ENCODE assay signal across 8 mouse cellular contexts in the genomic region with DNA sequence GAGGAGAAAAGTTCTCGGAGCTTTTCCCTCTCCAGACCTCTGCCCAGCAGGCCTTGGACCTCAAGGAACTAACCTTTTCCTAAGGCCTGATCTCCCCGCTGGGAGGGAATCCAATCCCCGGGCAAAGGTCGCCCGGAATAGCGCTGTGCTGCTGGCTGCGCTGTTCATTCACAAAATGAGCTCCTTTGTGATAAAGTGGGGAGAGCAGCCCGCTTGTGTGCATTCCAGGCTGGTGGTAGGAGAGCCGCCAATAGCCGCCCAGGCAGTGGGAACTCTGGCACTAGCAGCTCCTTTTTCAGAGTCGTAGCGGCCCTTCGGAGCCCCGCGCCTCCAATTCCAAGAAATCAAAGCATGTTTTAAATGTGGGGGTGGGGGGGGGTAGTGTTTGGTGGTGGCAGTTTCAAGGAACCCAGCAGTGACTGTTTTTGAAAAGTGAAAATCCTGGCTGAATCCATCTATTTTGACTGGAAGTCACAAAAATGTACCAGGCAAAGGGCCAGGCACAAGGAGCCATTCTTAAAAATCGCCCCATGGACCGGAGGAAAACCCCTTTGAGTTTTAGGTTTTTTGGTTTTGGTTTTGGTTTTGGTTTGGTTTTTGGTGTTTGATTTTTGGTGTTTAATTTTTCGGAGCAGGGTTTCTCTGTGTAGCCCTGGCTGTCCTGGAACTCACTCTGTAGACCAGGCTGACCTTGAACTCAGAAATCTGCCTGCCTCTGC.
DNase-seq lines count a peak whose midpoint lies in the region; ATAC-seq and TF ChIP-seq lines count a peak whose summit lies in the region.

No protein-coding gene starts in this region.

- H3K9ac ChIP-seq in hindbrain, postnatal 0 days (replicated peaks; ENCODE audit: low read length): peak overlapping the region; percentile 41; the same call in 1 of the 2 replicates
- H3K9ac ChIP-seq in lung, postnatal 0 days (replicated peaks; ENCODE audit: low read depth): no peak overlapping the region

- peak; percentile 86 for ATAC-seq in hindbrain, postnatal 0 days
- ATAC-seq in lung, postnatal 0 days: peak; percentile 75
- ATAC-seq in erythroid progenitor cell, adult 5-6 weeks (replicated peaks; ENCODE audit: low FRiP score, poor library complexity, severe bottlenecking): no peak

- no peak overlapping the region for H3K27ac ChIP-seq in hindbrain, postnatal 0 days
- H3K27ac ChIP-seq in lung, postnatal 0 days (ENCODE audit: low read length): no peak overlapping the region

- no peak for TF ChIP-seq CTCF in hindbrain, postnatal 0 days (IDR thresholded peaks at IDR 0.05; ENCODE audit: low read depth)
- TF ChIP-seq CTCF in lung, postnatal 0 days (IDR thresholded peaks at IDR 0.05): no peak

- TF ChIP-seq EP300 in lung, postnatal 0 days (IDR thresholded peaks at IDR 0.05): no peak

- no peaks in the 10 kb centered on the region for H3K4me1 ChIP-seq in hindbrain, postnatal 0 days (ENCODE audit: insufficient read depth, low read length)
- H3K4me1 ChIP-seq in lung, postnatal 0 days (ENCODE audit: insufficient read depth, low read depth, low read length): no peaks in the 10 kb centered on the region

- H3K4me3 ChIP-seq in hindbrain, postnatal 0 days (ENCODE audit: low read length): peak overlapping the region; percentile 36
- peak overlapping the region; percentile 12; the same call in 1 of the 2 replicates for H3K4me3 ChIP-seq in lung, postnatal 0 days (ENCODE audit: low read depth, low read length)

- H3K4me2 ChIP-seq in hindbrain, postnatal 0 days (ENCODE audit: low read depth, low read length): peak overlapping the region; percentile 69
- H3K4me2 ChIP-seq in lung, postnatal 0 days (replicated peaks; ENCODE audit: low read depth, low read length): peak overlapping the region; percentile 50

- H3K27me3 ChIP-seq in hindbrain, postnatal 0 days (ENCODE audit: insufficient read depth, low read length): peaks cover 12% of the 10 kb centered on the region; the same call in 1 of the 2 replicates
- H3K27me3 ChIP-seq in lung, postnatal 0 days (replicated peaks; ENCODE audit: insufficient read depth, low read length): no peaks in the 10 kb centered on the region

- no peaks in the 10 kb centered on the region for H3K36me3 ChIP-seq in hindbrain, postnatal 0 days (ENCODE audit: insufficient read depth, low read length)
- no peaks in the 10 kb centered on the region for H3K36me3 ChIP-seq in lung, postnatal 0 days (ENCODE audit: insufficient read depth, low read length)

- peak; percentile 38 to 53 for DNase-seq in adrenal gland, adult 18-20 months (ENCODE audit: low spot score in 2 of 2)
- peak; percentile 94 for DNase-seq in embryo, embryonic 10 days (ENCODE audit: low spot score)
- peak; percentile 36 for DNase-seq in gastrocnemius, postnatal 10 days
- peak; percentile 78 for DNase-seq in hindbrain, postnatal 0 days (ENCODE audit: low spot score)
- DNase-seq in layer of hippocampus, postnatal 36 days: peak; percentile 60 to 66
- DNase-seq in lung, postnatal 0 days (ENCODE audit: low spot score): peak; percentile 68
- DNase-seq in ovary, postnatal 36 days (ENCODE audit: low spot score): peak; percentile 70

- H3K9me3 ChIP-seq in hindbrain, postnatal 0 days (ENCODE audit: low read length): no peaks in the 10 kb centered on the region
- no peaks in the 10 kb centered on the region for H3K9me3 ChIP-seq in lung, postnatal 0 days (ENCODE audit: low read length)

- WGBS in hindbrain, postnatal 0 days: 6% methylated on average over 18 of the region's 18 CpGs
- 12% methylated on average over 18 of the region's 18 CpGs for WGBS in lung, postnatal 0 days

Comparison
In these comparisons a context has a peak if more than half of its experiments do, and no peak if none do; other contexts are left out.
1. DNase-seq: peak in every context shown above with its lines; median percentile 94 in embryo, embryonic 10 days; 78 in hindbrain, postnatal 0 days; 70 in ovary, postnatal 36 days; 68 in lung, postnatal 0 days; 63 in layer of hippocampus, postnatal 36 days; 46 in adrenal gland, adult 18-20 months; 36 in gastrocnemius, postnatal 10 days.